ENCODE assay signal across 8 mouse cellular contexts in genomic region chr12:98746746-98747379, GRCm38 (mm10). TPM values are rescaled to one million over a fixed set of nuclear protein-coding genes. Genes with fewer than 3 reads are reported as not detected.
DNase-seq lines count a peak whose midpoint lies in the region; ATAC-seq lines count a peak whose summit lies in the region.

Zc3h14 (plus strand) TSS chr12:98746964.

- peak; percentile 89 for ATAC-seq in common myeloid progenitor, adult 5-6 weeks (replicated peaks; ENCODE audit: low read depth, poor library complexity, severe bottlenecking)

- H3K4me3 ChIP-seq in megakaryocyte, embryonic 14.5 days (replicated peaks): peak within 1 kb of the TSS; percentile 94

- H3K9me3 ChIP-seq in megakaryocyte, embryonic 14.5 days: no peaks in the 10 kb centered on the region

- H3K27me3 ChIP-seq in megakaryocyte, embryonic 14.5 days (replicated peaks): peaks cover 4% of the 10 kb centered on the region

- peaks cover 50% of the 10 kb centered on the region for H3K4me1 ChIP-seq in megakaryocyte, embryonic 14.5 days

- peak; percentile 98 for DNase-seq in ZHBTc4 (ENCODE audit: low read depth, low spot score)
- peak; percentile 84 to 89 for DNase-seq in gastrocnemius, adult 8-10 months (ENCODE audit: low spot score in 2 of 2)
- peak; percentile 93 for DNase-seq in hindlimb bud, embryonic 11.5 days (ENCODE audit: extremely low spot score, low read depth, low spot score)
- peak; percentile 81 to 88 for DNase-seq in left cerebral cortex, adult 8-10 months (ENCODE audit: low spot score in 2 of 2)
- DNase-seq in right cerebral cortex, postnatal 10 days (ENCODE audit: low spot score in 2 of 2): peak; percentile 94 to 97
- DNase-seq in urinary bladder, postnatal 25 days (ENCODE audit: low spot score): peak; percentile 95

- H3K36me3 ChIP-seq in megakaryocyte, embryonic 14.5 days (replicated peaks; ENCODE audit: low read length): peaks cover 21% of the 10 kb centered on the region

RNA-seq across cellular contexts. Expression of gene Zc3h14, which starts in this region (rescaled TPM):
- 134 and 138 TPM in 2 replicates for total RNA-seq in common myeloid progenitor, adult 5-6 weeks (2017)
- total RNA-seq in gastrocnemius, adult 8-10 months (2022): 10 to 100 TPM; 46.7 to 55.3 (median 49.1) TPM
- total RNA-seq in left cerebral cortex, adult 8-10 months (2022): 100 to 1,000 TPM; 100 to 108 (median 104) TPM
- polyA plus RNA-seq in megakaryocyte, embryonic 14.5 days (2012; ENCODE audit: insufficient read depth, low replicate concordance): 7.4 and 10.2 TPM in 2 replicates

Comparison
In these comparisons a context has a peak if more than half of its experiments do, and no peak if none do; other contexts are left out.
1. Peak in every context shown above with its lines: DNase-seq, ATAC-seq and H3K4me3 ChIP-seq.